Mouse (Mus musculus) heart, embryonic 10.5 days (tissue): ENCODE data around the gene Clcc1. TPM values are rescaled to one million over a fixed set of nuclear protein-coding genes. Genes with fewer than 3 reads are reported as not detected.
A peak's percentile ranks its signal among the peaks of the same experiment; 100 is the strongest.

ENCODE experiments used
- DNase-seq: peaks from one replicate; pipeline ENCODE4 v3.0.0-alpha.2; 2017; ENCODE audit warnings: low spot score
- H3K27ac ChIP-seq: fragments of 300-500 bp; sonication (generic); 2 replicates; pipeline ENCODE4 v1.5.1; 2016; ENCODE audit warnings: mild to moderate bottlenecking
- H3K27me3 ChIP-seq: fragments of 300-500 bp; sonication (generic); 2 replicates; pipeline ENCODE4 v1.6.1; 2016; ENCODE audit warnings: mild to moderate bottlenecking; ENCODE audit not compliant: poor library complexity, insufficient read depth, severe bottlenecking
- H3K36me3 ChIP-seq: fragments of 300-500 bp; sonication (generic); 2 replicates; pipeline ENCODE4 v1.6.1; 2016; ENCODE audit warnings: mild to moderate bottlenecking, moderate library complexity
- H3K4me1 ChIP-seq: fragments of 300-500 bp; sonication (generic); 2 replicates; pipeline ENCODE4 v1.6.1; 2016; ENCODE audit warnings: mild to moderate bottlenecking
- H3K4me3 ChIP-seq: fragments of 300-500 bp; sonication (generic); 2 replicates; pipeline ENCODE4 v1.5.1; 2016; ENCODE audit warnings: mild to moderate bottlenecking, moderate library complexity
- H3K9me3 ChIP-seq: fragments of 300-500 bp; sonication (generic); 2 replicates; pipeline ENCODE4 v1.6.1; 2016; ENCODE audit warnings: mild to moderate bottlenecking, moderate library complexity
- WGBS: fragments of 180-500 bp; shearing (Covaris S2); methylation state at CpG from one replicate; pipeline ENCODE4 v1.1.7; 2016; 5-methylcytosine and 5-hydroxymethylcytosine counted together
- polyA plus RNA-seq: library from polyadenylated mRNA; unstranded; fragments of >200 nt; fragmentation: Nextera tagmentation; extraction: Ambion mirVana; gene quantifications from 2 replicates; pipeline ENCODE4 v1.2.1, GENCODE M21; 2016

Clcc1 gene
- polyA plus RNA-seq, 1 experiment from 2014 or later, result 58.9 TPM

GRCm38 (mm10) chr3:108714837-108715236 lies 61.1 kb downstream of the Clcc1 start:
- Histone ChIP-seq H3K27me3 (no peaks in the 10 kb centered on the region), H3K4me1 (peaks cover 14% of the 10 kb centered on the region; the same call in 1 of the 2 replicates), H3K4me3 (no peak overlapping the region), H3K36me3 (no peaks in the 10 kb centered on the region), H3K27ac (no peak overlapping the region), H3K9me3 (no peaks in the 10 kb centered on the region)
- 83% methylated on average over 4 of the region's 4 CpGs for WGBS
- no peak for DNase-seq

DNA sequence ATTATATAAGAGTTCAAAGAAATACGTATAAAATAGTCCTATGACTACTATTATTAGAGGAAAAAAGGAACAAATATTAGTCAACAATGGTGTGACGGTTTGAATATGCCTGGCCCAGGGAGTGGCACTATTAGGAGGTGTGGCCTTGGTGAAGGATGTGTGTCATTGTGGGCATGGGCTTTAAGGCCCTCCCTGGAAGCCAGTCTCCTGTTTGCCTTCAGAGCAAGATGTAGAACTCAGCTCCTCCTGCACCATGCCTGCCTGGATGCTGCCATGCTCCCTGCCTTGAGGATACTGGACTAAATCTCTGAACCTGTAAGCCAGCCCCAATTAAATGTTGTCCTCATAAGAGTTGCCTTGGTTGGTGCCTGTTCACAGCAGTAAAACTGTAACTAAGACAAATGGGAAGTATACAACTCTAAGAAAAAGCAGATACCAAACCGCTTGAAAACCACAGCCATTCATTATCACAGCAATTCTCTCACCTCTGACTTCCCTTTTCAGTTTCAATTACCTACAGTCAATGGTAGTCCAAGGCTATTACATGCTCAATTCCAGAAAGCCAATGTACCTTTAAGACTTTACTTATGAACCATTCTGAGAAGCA lies 64.3 kb downstream of the Clcc1 start:
- DNase-seq, result no peak
- WGBS, result 89% methylated on average over 3 of the region's 3 CpGs
- Histone ChIP-seq H3K36me3 (no peaks in the 10 kb centered on the region), H3K4me3 (no peak overlapping the region), H3K9me3 (no peaks in the 10 kb centered on the region), H3K27me3 (no peaks in the 10 kb centered on the region), H3K4me1 (peaks cover 18% of the 10 kb centered on the region), H3K27ac (no peak overlapping the region)

DNA sequence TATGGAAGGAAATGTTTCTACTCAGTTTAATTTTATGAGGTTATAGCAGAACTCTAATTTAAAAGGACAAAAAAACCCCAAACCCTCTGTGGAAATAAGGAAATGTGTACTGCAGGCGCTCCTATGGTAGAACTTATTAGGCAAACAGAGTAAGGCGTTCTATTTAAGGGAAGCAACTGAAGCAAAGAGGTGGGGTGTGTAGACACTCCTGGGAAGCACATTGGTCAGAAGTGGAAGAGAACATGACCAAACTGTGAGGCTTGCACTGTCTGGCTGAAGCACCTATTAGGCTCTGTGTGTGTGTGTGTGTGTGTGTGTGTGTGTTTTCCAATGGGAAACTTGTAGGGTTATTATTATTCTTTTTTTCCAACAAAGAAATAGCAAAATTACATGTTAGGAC lies 65.6 kb downstream of the Clcc1 start:
- DNase-seq, result no peak
- Histone ChIP-seq H3K27ac (no peak overlapping the region), H3K4me3 (no peak overlapping the region), H3K36me3 (no peaks in the 10 kb centered on the region), H3K9me3 (no peaks in the 10 kb centered on the region), H3K4me1 (peaks cover 14% of the 10 kb centered on the region), H3K27me3 (no peaks in the 10 kb centered on the region)
- WGBS, result 84% methylated on average over 2 of the region's 2 CpGs

DNA sequence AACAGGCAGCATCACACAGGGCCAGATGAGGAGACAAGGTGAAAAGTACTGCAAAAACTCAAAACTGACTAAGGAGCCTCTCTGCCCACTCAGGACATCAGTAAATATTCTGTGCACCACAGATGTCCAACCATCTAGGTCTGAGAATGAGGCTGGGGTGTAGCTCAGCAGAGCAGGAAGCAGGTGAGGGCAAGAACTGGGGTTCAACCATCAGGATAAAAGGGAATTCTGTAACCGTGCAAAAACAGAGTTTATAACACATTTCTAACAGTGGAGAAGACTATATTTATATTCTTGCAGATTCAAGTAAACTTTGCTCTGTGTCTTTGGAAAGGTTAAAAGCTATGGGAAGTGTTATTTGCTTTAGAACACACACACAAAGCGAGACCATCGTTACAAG lies 66.0 kb downstream of the Clcc1 start:
- H3K4me1 ChIP-seq, result peaks cover 14% of the 10 kb centered on the region
- no peak overlapping the region for H3K4me3 ChIP-seq
- no peaks in the 10 kb centered on the region for H3K27me3 ChIP-seq
- DNase-seq, result no peak
- no peaks in the 10 kb centered on the region for H3K36me3 ChIP-seq
- no peak overlapping the region for H3K27ac ChIP-seq
- WGBS, result 96% methylated on average over 3 of the region's 3 CpGs
- H3K9me3 ChIP-seq, result no peaks in the 10 kb centered on the region

GRCm38 (mm10) chr3:108721076-108721991 lies 67.6 kb downstream of the Clcc1 start:
- no peaks in the 10 kb centered on the region for H3K27me3 ChIP-seq
- peak overlapping the region; percentile 93 for H3K27ac ChIP-seq
- H3K9me3 ChIP-seq, result no peaks in the 10 kb centered on the region
- no peaks in the 10 kb centered on the region for H3K36me3 ChIP-seq
- peak overlapping the region; percentile 82 for H3K4me3 ChIP-seq
- DNase-seq, result peak; percentile 82
- under 1% methylated on average over 44 of the region's 44 CpGs for WGBS
- peaks cover 14% of the 10 kb centered on the region for H3K4me1 ChIP-seq

DNA sequence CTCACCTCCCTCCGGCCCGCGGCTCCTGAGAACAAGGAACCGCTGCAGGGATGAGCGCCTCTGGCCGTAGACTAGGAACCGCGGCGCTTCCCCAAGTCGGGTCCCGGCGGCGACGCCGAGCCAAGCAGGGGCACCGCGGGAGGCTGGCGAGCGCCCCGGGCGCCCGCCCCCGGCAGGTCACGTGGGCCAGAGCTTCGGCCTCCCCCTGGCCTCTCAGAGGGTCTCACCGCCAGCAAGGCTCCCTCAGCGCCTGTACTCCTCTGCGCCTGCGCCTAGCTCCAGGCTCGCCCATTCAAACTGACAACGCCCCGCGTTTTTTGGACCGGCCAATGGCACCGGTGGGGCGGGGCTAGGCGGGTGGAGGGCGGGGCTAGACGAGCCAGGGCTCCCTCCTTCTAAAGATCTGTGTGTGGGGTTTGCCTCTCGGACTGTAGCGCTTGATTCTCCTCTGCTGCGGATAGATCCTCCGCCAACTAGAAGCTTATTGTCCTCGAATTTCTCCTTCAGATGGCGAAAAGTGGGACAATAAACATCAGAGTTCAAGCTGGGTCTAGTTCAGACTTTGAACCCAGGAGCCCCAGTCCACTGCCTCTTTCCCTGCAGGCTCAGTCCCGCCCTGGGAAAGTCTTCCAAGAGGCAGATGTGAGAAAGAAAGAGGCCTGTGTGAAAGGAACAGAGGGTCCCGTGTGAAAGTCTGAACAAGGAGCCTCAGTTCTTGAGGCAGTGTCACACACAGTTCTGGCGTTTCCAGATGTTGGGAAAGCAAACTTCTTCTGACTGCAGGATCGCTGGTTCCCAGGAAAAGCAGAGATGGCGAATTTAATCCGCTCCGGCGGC lies 68.5 kb downstream of the Clcc1 start, which contains the start of gene Gpsm2:
Gpsm2 (minus strand) TSS at position 274 of the 837 bp plus-strand sequence.
- Histone ChIP-seq H3K36me3 (no peaks in the 10 kb centered on the region), H3K9me3 (no peaks in the 10 kb centered on the region), H3K4me3 (peak within 1 kb of the TSS; percentile 82), H3K27me3 (no peaks in the 10 kb centered on the region), H3K4me1 (peaks cover 14% of the 10 kb centered on the region), H3K27ac (peak within 1 kb of the TSS; percentile 93)
- peak; percentile 99 for DNase-seq
- 4% methylated on average over 53 of the region's 53 CpGs for WGBS

- WGBS, result 88% methylated on average over 7 of the region's 7 CpGs
- no peak for DNase-seq
These were observed 72.7 kb downstream of the Clcc1 start for GRCm38 (mm10) chr3:108726413-108726812.

GRCm38 (mm10) chr3:108727344-108727743 lies 73.6 kb downstream of the Clcc1 start:
- H3K9me3 ChIP-seq, result no peaks in the 10 kb centered on the region
- no peak overlapping the region for H3K4me3 ChIP-seq
- no peaks in the 10 kb centered on the region for H3K36me3 ChIP-seq
- no peak for DNase-seq
- H3K4me1 ChIP-seq, result no peaks in the 10 kb centered on the region
- no peak overlapping the region for H3K27ac ChIP-seq
- H3K27me3 ChIP-seq, result no peaks in the 10 kb centered on the region

More at GRCm38 (mm10) chr3:108726413-108726812, 72.7 kb downstream of the Clcc1 start:
- no peak overlapping the region for H3K27ac ChIP-seq
- H3K36me3 ChIP-seq, result no peaks in the 10 kb centered on the region
- H3K27me3 ChIP-seq, result no peaks in the 10 kb centered on the region
- no peaks in the 10 kb centered on the region for H3K4me1 ChIP-seq
- no peak overlapping the region for H3K4me3 ChIP-seq
- H3K9me3 ChIP-seq, result no peaks in the 10 kb centered on the region

DNA sequence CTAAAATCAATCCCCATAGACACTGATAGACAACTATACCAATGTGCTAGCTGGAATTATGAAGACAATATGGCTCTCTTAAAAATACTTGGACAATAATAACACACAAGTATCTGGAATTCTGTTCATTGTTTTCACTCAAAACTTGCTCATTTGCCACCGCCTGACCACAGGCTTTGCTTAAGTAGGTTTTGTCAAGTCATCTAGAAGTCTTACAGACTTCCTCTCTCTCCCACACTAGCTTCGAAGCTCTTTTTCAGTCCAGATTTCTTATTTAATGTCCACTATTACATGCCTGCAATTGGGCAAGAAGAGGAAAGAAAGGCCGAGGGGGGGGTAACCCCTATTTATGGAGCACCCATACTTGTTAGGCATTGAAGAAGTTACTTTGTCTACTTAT lies 74.1 kb downstream of the Clcc1 start:
- no peaks in the 10 kb centered on the region for H3K36me3 ChIP-seq
- H3K27me3 ChIP-seq, result no peaks in the 10 kb centered on the region
- no peak for DNase-seq
- H3K9me3 ChIP-seq, result no peaks in the 10 kb centered on the region
- no peaks in the 10 kb centered on the region for H3K4me1 ChIP-seq
- WGBS, result 85% methylated on average over 3 of the region's 3 CpGs
- no peak overlapping the region for H3K27ac ChIP-seq
- no peak overlapping the region for H3K4me3 ChIP-seq

Other genes with a start within 250 kb of the Clcc1 start
- 2.7 and 2.8 TPM in 2 replicates for gene Celsr2, start 238.4 kb upstream of the Clcc1 start, polyA plus RNA-seq
- gene Sars, start 208.7 kb upstream of the Clcc1 start, polyA plus RNA-seq, result 106 and 130 TPM in 2 replicates
- 0.24 TPM in 1 of 2 replicates, not detected in the other for gene 1700013F07Rik, start 119.8 kb upstream of the Clcc1 start, polyA plus RNA-seq
- gene 5330417C22Rik, start 117.4 kb upstream of the Clcc1 start, polyA plus RNA-seq, result 0.24 and 0.69 TPM in 2 replicates
- 26.4 and 33.5 TPM in 2 replicates for gene Tmem167b, start 91.4 kb upstream of the Clcc1 start, polyA plus RNA-seq
- 32.6 and 35.6 TPM in 2 replicates for gene Taf13, start 82.2 kb upstream of the Clcc1 start, polyA plus RNA-seq
- 8.7 and 9.0 TPM in 2 replicates for gene Wdr47, start 62.6 kb upstream of the Clcc1 start, polyA plus RNA-seq
- 35.6 and 38.7 TPM in 2 replicates for gene Gpsm2, start 68.4 kb downstream of the Clcc1 start, polyA plus RNA-seq
- gene Aknad1, start 85.7 kb downstream of the Clcc1 start, polyA plus RNA-seq, result not detected in 2 replicates
- 29.4 and 30.8 TPM in 2 replicates for gene Stxbp3, start 186.6 kb downstream of the Clcc1 start, polyA plus RNA-seq
- 0.21 and 0.26 TPM in 2 replicates for gene Fndc7, start 236.1 kb downstream of the Clcc1 start, polyA plus RNA-seq